Mouse (Mus musculus): Measurements from ENCODE around the gene Rab5c.

Gene Rab5c

DNA sequence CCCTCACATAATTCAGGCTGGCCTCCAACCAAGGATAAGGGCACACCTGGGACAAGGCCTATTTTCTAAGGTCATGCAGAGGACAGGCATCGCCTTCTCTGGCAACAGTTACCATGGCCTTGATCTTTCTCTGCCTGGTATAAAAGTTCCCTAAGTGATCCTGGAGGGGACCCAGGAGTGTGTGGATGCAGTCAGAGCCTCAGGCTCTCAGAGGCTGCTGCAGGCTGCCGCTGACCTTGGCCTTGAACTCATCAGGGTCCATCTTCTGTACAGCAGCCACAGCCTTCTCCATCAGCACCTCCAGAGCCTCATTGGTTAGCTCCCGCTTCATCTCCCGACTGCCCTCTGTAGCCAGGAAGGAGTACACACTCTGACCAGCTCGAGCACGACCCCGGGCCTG is 40.1 kb downstream of the Rab5c start:
- no peak for DNase-seq (ENCODE audit: low read depth)

DNA sequence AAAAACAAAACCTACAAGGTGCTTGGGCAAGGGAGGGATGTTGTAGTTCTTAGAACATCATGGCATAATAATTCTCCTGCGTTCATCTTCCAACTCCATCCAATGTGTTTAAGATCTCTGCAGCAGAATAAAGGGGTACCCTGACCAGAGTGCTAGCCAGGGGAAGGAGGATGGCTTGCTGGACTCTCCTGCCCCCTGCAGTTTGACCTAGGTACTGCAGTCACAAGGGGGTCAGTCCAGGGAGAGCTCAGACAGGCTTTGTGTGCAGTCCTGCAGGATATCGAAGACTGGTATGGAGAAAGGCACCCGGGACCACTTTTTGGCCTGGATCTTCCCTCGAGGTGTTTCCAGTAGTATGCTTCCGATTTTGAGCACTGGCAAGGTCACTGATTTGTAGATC is 43.1 kb downstream of the Rab5c start:
- no peak for DNase-seq (ENCODE audit: low read depth)

DNA sequence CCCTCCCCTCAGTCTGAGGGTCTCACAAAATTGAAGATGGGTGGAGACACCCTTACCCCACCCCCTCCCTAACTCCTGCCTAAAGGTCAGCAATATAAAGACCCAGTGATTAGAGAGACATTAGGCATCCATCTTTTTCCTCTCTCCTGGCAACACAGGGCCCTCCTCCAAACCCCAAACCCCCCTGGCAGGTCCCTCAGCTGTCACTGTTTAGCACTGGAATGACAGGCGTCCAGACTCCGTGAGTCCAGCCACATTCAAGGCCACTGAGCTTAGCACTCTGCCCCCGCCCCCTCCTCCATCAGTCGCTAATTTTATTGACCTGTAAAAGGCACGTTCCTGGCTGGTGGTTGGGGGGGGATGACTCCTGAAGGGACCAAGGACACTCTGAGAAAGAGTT is 44.9 kb downstream of the Rab5c start:
- DNase-seq (ENCODE audit: low read depth) = no peak

DNA sequence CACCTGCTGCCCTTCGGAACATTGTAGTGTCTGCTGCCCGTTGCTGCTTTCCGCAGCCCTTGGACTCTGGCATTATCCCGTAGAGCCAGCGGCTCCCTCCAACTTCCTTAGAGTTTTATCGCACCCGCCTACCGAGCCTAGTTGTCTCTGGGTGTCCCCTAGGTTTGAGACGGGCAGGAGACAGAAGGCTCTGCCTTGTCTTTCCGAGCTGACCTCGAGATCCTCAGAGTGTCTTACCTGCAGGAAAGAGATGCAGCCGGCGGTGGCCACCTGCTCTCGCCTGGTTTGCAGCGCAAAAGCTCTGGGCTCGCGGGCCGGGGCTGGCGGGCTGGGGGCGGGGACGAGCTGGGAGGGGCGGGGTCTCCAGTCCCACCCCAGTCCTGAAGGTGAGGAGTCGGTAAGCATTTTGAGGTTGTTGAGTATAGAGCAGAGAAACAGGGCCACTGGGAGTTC is 45.8 kb downstream of the Rab5c start, which contains the start of gene Zfp385c:
TSS of gene Zfp385c (minus strand) at position 292 of the 453 bp plus-strand sequence.
- DNase-seq (ENCODE audit: low read depth) = no peak

DNA sequence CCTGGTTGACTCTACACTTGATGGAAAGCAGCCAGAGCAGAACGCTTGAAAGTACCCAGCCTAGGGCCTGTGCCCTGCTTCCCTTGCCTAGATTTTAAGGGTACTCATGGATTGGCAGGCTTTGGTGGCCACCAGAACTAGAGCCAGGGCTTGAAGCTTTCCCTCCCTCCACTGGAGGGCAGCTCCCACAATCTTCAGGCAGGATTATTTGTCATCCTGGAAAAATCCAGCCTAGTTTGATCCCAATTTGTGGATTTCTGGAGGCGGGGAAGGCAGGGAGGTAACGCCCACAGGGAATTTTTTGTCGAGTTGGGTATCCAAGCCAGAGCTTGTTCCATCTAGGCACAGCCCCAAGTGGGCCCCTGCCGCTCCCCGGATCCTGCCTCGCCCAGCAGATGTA is 47.6 kb downstream of the Rab5c start:
- no peak for DNase-seq (ENCODE audit: low read depth)

DNA sequence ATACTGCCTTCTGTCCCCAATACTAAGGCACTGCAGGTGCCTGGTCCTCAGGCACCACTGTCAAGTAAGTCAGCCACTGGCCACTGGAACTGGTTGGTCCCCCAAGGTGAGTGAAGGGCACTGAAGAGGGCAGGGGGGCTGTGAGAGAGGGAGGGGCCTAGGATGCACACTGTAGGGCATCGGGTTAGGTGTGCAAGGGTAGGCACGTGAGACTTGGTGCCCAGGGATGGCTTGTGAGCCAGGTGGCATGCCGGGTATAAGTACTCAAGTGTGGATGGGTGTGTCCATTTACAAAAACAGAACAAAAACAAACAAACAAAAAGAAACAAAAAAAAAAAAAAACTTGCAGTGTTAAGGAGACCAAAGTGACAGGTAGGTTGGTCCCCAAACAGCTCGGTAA is 49.6 kb downstream of the Rab5c start:
- DNase-seq (ENCODE audit: low read depth) = no peak

DNA sequence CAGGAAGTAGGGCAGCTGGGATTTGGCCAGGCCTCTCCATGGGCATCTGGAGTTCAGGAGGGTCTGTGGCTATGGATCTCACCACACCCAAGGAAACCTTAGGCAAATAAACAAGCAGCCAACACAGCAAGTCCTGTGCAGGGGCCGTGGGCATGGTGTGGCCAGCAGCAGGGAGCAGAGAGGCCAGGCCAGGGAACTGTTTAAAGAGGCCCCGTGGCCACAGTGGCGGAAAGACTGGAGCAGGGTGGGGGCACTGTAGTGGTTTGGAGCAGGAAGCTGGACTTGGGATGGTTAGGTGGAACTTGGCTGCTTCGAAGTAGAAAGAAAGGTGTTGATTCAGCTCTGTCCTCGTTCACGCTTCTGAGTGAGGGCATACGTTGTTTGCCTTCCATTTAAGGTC is 50.8 kb downstream of the Rab5c start:
- DNase-seq (ENCODE audit: low read depth) = no peak

DNA sequence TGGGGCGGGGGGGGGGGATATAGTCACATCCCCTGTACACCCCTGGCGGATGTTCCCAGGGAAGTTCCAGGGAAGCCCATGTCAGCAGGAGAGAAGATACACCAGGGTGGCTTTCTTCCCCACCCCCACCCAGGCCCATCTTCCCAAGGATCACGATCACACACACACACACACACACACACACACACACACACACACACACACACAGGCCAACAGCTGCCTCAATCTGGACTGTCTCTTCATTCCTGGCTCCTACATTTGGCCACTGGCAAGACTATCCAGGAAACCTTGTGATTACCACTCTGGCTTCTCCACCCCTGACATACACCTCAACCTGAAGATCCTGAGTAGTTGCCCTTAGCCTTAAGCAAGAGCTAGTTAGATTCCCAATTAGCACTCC is 52.6 kb downstream of the Rab5c start:
- DNase-seq (ENCODE audit: low read depth) = no peak

DNA sequence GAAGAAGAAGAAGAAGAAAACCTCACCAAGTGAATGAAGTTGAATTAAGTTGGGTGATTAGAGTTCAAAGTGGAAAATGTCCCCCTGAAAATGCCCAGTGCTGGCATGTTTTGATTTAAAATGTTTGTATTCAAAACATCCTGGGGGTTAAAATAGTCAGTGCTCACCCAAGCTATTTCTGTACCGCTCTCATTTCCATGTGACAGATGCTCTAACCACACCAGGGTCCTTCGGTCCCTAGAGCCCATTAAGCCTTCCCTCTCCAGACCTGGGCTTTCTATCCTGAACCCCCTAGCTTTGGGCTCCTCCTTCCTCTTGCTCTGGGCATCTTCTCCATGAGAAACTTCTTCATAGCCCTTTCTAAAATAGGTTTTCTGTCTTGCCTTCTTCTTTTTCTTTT is 53.9 kb downstream of the Rab5c start:
- no peak for DNase-seq (ENCODE audit: low read depth)

DNA sequence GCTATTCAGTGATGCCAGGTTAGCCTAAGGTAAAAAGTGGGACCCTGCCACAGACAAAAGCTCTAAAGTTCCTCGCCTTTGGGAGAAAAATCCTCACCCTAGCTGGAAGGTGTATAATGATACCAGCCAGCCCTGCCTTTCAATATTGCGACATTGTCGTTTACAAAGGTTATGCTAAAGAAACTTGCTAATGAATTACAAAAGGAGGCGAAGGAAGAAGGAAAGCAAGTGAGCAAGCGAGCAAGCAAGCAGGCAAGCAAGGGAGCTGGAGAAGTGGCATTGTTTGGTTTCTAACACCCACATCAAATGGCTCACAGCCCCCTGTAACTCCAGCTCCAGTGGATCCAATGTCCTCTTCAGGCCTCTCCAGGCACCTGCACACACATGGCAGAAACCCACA is 55.5 kb downstream of the Rab5c start:
- no peak for DNase-seq (ENCODE audit: low read depth)

DNA sequence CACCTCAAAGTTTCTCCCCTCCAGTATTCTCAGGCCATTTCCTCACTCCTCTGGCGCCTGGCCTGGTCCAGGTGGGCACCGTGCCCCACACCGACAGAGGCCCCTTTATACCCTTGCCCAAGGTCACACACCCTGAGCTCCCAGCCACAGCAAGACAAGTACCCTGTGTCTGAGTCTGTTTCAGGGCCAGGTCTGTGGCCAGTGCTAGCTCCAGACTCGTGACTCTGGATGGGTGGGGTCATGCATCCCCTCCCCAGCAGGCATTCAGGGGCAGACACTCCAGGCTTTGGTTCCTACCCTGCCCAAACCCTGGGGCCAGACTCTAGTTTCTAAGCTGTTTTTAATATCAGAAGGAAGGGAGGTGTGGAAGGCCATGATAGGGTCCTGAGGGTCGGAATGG is 56.2 kb downstream of the Rab5c start:
- no peak for DNase-seq (ENCODE audit: low read depth)

DNA sequence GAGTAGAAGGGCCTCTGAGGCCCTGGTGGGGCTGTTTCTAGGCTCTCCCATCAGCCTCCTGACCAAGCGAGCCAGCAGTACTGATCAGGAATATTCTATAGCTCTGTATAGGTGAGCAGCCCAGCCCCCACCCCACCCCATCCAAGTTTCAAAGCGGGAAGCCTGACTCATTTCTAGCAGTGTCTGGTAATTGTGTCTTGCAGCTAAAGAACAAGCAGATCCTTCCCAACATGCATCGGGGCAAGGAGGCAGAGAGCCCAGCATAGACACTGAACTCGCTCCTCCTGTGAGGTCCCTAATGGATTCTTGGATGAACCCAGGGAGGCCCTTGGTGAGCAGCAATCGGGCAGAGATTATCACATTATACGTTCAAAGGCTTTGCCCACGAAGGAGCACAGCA is 60.2 kb downstream of the Rab5c start:
- DNase-seq (ENCODE audit: low read depth) = no peak

DNA sequence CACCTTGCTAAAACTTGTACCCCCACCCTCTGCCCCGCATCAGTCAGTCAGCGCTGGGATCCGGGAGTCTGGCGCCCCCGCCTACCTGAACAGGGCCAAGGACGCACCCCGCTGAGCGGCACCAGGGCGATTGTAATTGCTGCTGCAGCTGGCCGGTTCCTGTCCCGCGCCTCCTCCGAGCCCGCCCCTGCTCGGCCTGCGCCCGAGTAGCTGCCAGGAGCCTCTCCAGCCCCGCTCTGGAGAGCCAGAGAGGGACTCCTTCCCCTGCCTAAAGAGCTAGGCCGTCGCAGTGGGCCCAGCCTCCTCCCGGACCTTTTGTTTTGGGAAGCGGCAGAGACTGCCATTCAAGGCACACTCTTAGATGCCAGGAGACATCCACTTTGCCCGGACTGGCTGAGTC is 64.8 kb downstream of the Rab5c start:
- no peak for DNase-seq (ENCODE audit: low read depth)

DNA sequence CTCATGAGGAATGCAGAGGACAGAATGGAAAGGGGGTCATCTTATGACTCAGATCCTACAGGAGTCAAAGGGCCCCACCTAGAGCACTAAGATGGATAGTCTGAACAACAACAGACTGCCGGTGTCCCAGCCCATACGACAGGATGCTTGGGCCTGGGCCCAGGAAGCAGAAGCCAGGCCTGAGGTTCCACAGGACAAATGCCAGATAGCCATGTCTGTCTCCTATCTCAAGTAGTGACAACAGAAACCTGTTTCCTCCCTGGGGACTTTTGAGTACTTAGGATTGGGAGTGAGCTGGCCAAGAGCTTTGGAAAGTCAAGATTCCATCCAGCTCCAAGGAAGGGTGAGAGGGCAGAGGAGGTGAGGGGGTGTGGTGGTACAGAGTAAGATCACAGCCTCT is 66.1 kb downstream of the Rab5c start:
- DNase-seq (ENCODE audit: low read depth) = no peak

DNA sequence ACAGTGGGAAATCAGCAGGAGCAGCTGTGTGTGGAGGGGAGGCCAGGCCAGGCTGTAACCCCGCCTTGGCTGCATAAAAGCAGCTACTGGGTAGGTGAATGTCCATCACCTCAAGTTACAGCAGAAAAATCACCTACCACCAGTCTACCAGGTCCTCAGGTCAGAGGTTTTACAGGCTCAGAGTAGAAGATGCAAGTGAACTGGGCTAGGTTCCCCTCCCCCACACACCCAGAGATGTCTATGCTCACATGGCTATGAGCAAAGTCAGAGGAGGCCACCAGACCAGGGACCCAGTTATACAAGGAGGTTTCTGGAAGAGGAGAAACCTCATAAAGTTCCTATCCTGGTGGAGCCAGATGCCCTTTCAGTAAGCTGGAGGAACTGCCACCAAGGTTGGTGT is 67.0 kb downstream of the Rab5c start:
- no peak for DNase-seq (ENCODE audit: low read depth)
